Mouse (Mus musculus): ENCODE measurements around the gene Cept1. TPM values are rescaled to one million over a fixed set of nuclear protein-coding genes. Genes with fewer than 3 reads are reported as not detected.

The Cept1 gene
- polyA plus RNA-seq, 1 experiment: 22.2 TPM

DNA sequence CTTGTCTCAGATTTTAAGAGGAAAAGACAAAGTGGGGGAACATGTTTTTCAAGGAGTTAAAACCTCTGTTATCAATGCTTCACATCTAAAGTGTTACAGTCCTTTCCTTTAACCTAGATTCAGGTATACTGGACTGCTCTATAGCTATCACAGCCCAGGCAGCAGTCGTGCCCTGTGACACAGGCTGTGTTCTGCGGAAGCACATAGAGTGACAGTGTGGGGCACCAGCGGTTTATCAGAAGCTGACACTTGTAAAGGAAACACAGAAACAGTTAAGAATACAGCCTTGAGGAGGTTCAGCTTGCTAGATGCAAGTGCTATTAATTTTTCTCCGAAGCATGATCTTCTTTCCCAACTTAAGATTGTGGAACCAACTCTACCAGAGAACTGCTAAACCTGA is 95.0 kb downstream of the Cept1 start:
- WGBS: 71% methylated on average over 4 of the region's 4 CpGs
- no peak for DNase-seq (ENCODE audit: low read depth, low spot score)

Other genes with a start within 250 kb of the Cept1 start
- gene Chil6, start 141.6 kb downstream of the Cept1 start, polyA plus RNA-seq (2012; rRNA removed): 0.06 and 0.16 TPM in 2 replicates
- 26.0 and 41.0 TPM in 2 replicates for gene Dennd2d, start 65.4 kb downstream of the Cept1 start, polyA plus RNA-seq (2012; rRNA removed)
- 77.8 and 115 TPM in 2 replicates for gene Dram2, start within 50 bp of the Cept1 start, polyA plus RNA-seq (2012; rRNA removed)
- gene Lrif1, start 137.2 kb upstream of the Cept1 start, polyA plus RNA-seq (2012; rRNA removed): 0.83 and 2.8 TPM in 2 replicates
- 15.1 and 15.8 TPM in 2 replicates for gene Cd53, start 242.3 kb upstream of the Cept1 start, polyA plus RNA-seq (2012; rRNA removed)